Mouse (Mus musculus) MEL (cell line): ENCODE measurements around the gene Gsta4. TPM values are rescaled to one million over a fixed set of nuclear protein-coding genes. Genes with fewer than 3 reads are reported as not detected.
"Not testable (repeated sequence)": the region's sequence is repeated elsewhere in the genome, so short reads cannot be mapped to it uniquely, and the experiment has no call there.

Source experiments
- DNase-seq: peaks from one replicate; pipeline ENCODE4 v3.0.0; 2011; ENCODE audit warnings: low read depth, low spot score
- H3K27ac ChIP-seq: 2 replicates; pipeline ENCODE4 v1.5.1; 2012; ENCODE audit warnings: low read depth, mild to moderate bottlenecking, control low read depth, low read length, moderate library complexity; ENCODE audit not compliant: control insufficient read depth
- H3K27me3 ChIP-seq, 2 experiments: fragments of 150-350 bp in 1 of 2; sonication (generic) in 1 of 2; 2 replicates each; pipeline ENCODE4 v1.6.1; 2012; ENCODE audit warnings: low read length in 2 of 2, mild to moderate bottlenecking in 2 of 2, improper control_type of control experiment in 1 of 2, moderate library complexity in 1 of 2; ENCODE audit not compliant: insufficient read depth in 2 of 2, control insufficient read depth in 1 of 2
- H3K36me3 ChIP-seq, 2 experiments: 2 replicates each; pipeline ENCODE4 v1.6.1; 2012 to 2014; ENCODE audit warnings: low read length in 2 of 2, improper control_type of control experiment in 1 of 2, inconsistent platforms in 1 of 2, mild to moderate bottlenecking in 1 of 2; ENCODE audit not compliant: insufficient read depth in 2 of 2, control insufficient read depth in 1 of 2
- H3K4me1 ChIP-seq, 2 experiments: fragments of 150-350 bp in 1 of 2; sonication (generic) in 1 of 2; 2 replicates each; pipeline ENCODE4 v1.6.1; 2012; ENCODE audit warnings: low read length in 2 of 2, improper control_type of control experiment in 1 of 2, mild to moderate bottlenecking in 1 of 2; ENCODE audit not compliant: insufficient read depth in 2 of 2, control insufficient read depth in 1 of 2
- H3K4me3 ChIP-seq, 2 experiments: fragments of 150-350 bp in 1 of 2; sonication (generic) in 1 of 2; 2 replicates each; pipeline ENCODE4 v1.5.1; 2012; ENCODE audit warnings: low read depth in 2 of 2, low read length in 2 of 2, mild to moderate bottlenecking in 2 of 2, moderate library complexity in 2 of 2, control low read depth in 1 of 2, improper control_type of control experiment in 1 of 2; ENCODE audit not compliant: control insufficient read depth in 1 of 2, insufficient read depth in 1 of 2
- H3K79me2 ChIP-seq: 2 replicates; pipeline ENCODE4 v1.6.1; 2012; ENCODE audit warnings: mild to moderate bottlenecking, low read length, moderate library complexity; ENCODE audit not compliant: control insufficient read depth, poor library complexity, insufficient read depth
- H3K9ac ChIP-seq: 2 replicates; pipeline ENCODE4 v1.6.1; 2012; ENCODE audit warnings: low read depth, mild to moderate bottlenecking, control low read depth, low read length, moderate library complexity; ENCODE audit not compliant: control insufficient read depth, poor library complexity, severe bottlenecking
- H3K9me3 ChIP-seq: fragments of 150-350 bp; sonication (generic); replicated peaks from 2 replicates; pipeline ENCODE4 v1.6.1; 2012; ENCODE audit warnings: mild to moderate bottlenecking, low read length, improper control_type of control experiment, moderate library complexity; ENCODE audit not compliant: insufficient read depth
- BHLHE40 ChIP-seq: IDR thresholded peaks from 2 replicates; pipeline ENCODE4 v1.6.1; 2012; ENCODE audit warnings: low read depth, mild to moderate bottlenecking, inconsistent platforms, low read length, improper control_type of control experiment, borderline replicate concordance
- CHD2 ChIP-seq: IDR thresholded peaks from 2 replicates; pipeline ENCODE4 v1.6.1; 2011; ENCODE audit warnings: low read length, improper control_type of control experiment
- CTCF ChIP-seq, 3 experiments: IDR thresholded peaks in 2 of 3; conservative IDR thresholded peaks in 1 of 3; 2 replicates each; pipeline ENCODE4 v1.5.1; 2011 to 2012; ENCODE audit warnings: low read length in 3 of 3, low read depth in 2 of 3, mild to moderate bottlenecking in 2 of 3, improper control_type of control experiment in 1 of 3, inconsistent platforms in 1 of 3, mixed read lengths in 1 of 3, moderate library complexity in 1 of 3; ENCODE audit not compliant: control insufficient read depth in 1 of 3, insufficient read depth in 1 of 3, poor library complexity in 1 of 3, severe bottlenecking in 1 of 3
- E2F4 ChIP-seq: IDR thresholded peaks from 2 replicates; pipeline ENCODE4 v1.6.1; 2011; ENCODE audit warnings: low read depth, low read length, improper control_type of control experiment, borderline replicate concordance
- GATA1 ChIP-seq: IDR thresholded peaks from 2 replicates; pipeline ENCODE4 v1.6.1; 2011; ENCODE audit warnings: low read depth, low read length, improper control_type of control experiment
- HCFC1 ChIP-seq: IDR thresholded peaks from 2 replicates; pipeline ENCODE4 v1.6.1; 2012; ENCODE audit warnings: low read depth, mild to moderate bottlenecking, inconsistent platforms, low read length, improper control_type of control experiment, moderate library complexity
- MAX ChIP-seq: IDR thresholded peaks from 2 replicates; pipeline ENCODE4 v1.6.1; 2011; ENCODE audit warnings: low read length, improper control_type of control experiment
- MEF2A ChIP-seq: IDR thresholded peaks from 2 replicates; pipeline ENCODE4 v1.6.1; 2014; ENCODE audit warnings: low read depth, mild to moderate bottlenecking, inconsistent platforms, low read length, improper control_type of control experiment; ENCODE audit not compliant: poor library complexity, insufficient replicate concordance, severe bottlenecking; ENCODE audit errors: extremely low read depth
- MXI1 ChIP-seq: IDR thresholded peaks from 2 replicates; pipeline ENCODE4 v1.6.1; 2011; ENCODE audit warnings: mild to moderate bottlenecking, low read depth, low read length, improper control_type of control experiment
- MYB ChIP-seq: IDR thresholded peaks from 2 replicates; pipeline ENCODE4 v1.6.1; 2011; ENCODE audit warnings: mild to moderate bottlenecking, low read depth, low read length, improper control_type of control experiment
- MYC ChIP-seq: IDR thresholded peaks from 2 replicates; pipeline ENCODE4 v1.6.1; 2011; ENCODE audit warnings: low read depth, mild to moderate bottlenecking, low read length, improper control_type of control experiment, moderate library complexity
- NRF1 ChIP-seq: IDR thresholded peaks from 2 replicates; pipeline ENCODE4 v1.6.1; 2014; ENCODE audit warnings: low read depth, mild to moderate bottlenecking, inconsistent platforms, low read length, improper control_type of control experiment, moderate library complexity; ENCODE audit not compliant: poor library complexity, insufficient read depth, severe bottlenecking
- RAD21 ChIP-seq: IDR thresholded peaks from 2 replicates; pipeline ENCODE4 v1.6.1; 2011; ENCODE audit warnings: mild to moderate bottlenecking, low read depth, low read length, improper control_type of control experiment
- TAL1 ChIP-seq: IDR thresholded peaks from 2 replicates; pipeline ENCODE4 v1.6.1; 2012; ENCODE audit warnings: mild to moderate bottlenecking, inconsistent platforms, low read length, moderate library complexity, mixed read lengths
- UBTF ChIP-seq: IDR thresholded peaks from 2 replicates; pipeline ENCODE4 v1.6.1; 2012; ENCODE audit warnings: low read depth, mild to moderate bottlenecking, inconsistent platforms, low read length, improper control_type of control experiment, moderate library complexity, borderline replicate concordance; ENCODE audit not compliant: insufficient read depth
- ZC3H11A ChIP-seq: IDR thresholded peaks from 2 replicates; pipeline ENCODE4 v1.6.1; 2012; ENCODE audit warnings: low read depth, mild to moderate bottlenecking, inconsistent platforms, low read length, improper control_type of control experiment
- ZNF384 ChIP-seq: IDR thresholded peaks from 2 replicates; pipeline ENCODE4 v1.6.1; 2012; ENCODE audit warnings: low read depth, mild to moderate bottlenecking, inconsistent platforms, low read length, improper control_type of control experiment
- polyA plus RNA-seq, 2 experiments: library from polyadenylated mRNA; stranded (reverse) in 1 of 2; unstranded in 1 of 2; fragments of >175 nt in 1 of 2; fragments of >200 nt in 1 of 2; gene quantifications; 2 replicates each; pipeline versions ENCODE4 v1.2.1 to v1.2.4; 2012; ENCODE audit warnings: low replicate concordance in 2 of 2, low read depth in 1 of 2; ENCODE audit not compliant: insufficient read length in 2 of 2, insufficient read depth in 1 of 2, missing spikeins in 1 of 2
- total RNA-seq: library from RNA; depleted of rRNA; stranded (reverse); fragments of 300-350 nt; gene quantifications from 2 replicates; pipeline ENCODE4 v1.2.3, GENCODE M21; 2012

Gsta4 gene
- total and polyA plus RNA-seq, 3 experiments = 5.0 to 9.8 TPM; not detected in 1

DNA sequence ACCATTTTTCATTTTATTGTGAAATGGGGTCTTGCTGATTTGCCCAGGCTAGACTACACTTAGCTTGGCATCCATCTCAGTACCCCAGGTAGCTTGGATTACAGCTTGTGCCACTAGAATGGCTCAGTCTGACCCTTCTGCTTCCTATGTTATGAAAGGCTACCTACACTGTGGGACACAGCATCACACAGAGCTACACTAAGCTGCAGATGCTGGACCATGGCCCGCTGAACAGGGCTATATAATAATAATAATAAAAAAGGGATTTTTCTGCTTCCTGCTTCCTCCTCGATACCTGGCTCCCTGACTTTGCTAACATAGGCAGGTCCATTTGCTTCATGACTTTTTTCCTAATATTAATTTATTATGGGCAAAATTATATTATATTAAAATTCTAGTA is 41.8 kb downstream of the Gsta4 start:
- H3K27me3 ChIP-seq = no peaks in the 10 kb centered on the region
- peaks cover 0 to 2% of the 10 kb centered on the region in 2 experiments; a peak in 1 of 4 replicates for H3K36me3 ChIP-seq
- DNase-seq = no peak
- no peaks in the 10 kb centered on the region for H3K9me3 ChIP-seq
- H3K79me2 ChIP-seq = no peaks in the 10 kb centered on the region
- H3K4me1 ChIP-seq = no peaks in the 10 kb centered on the region
- H3K4me3 ChIP-seq = no peak overlapping the region
- no peak overlapping the region for H3K27ac ChIP-seq
- no peak for TF ChIP-seq NRF1
- TF ChIP-seq RAD21 = no peak
- TF ChIP-seq GATA1 = no peak
- TF ChIP-seq MXI1 = no peak
- TF ChIP-seq MEF2A = no peak
- TF ChIP-seq HCFC1 = no peak
- TF ChIP-seq MYC = no peak
- no peak for TF ChIP-seq MYB
- TF ChIP-seq TAL1 = no peak
- no peak for TF ChIP-seq UBTF
- TF ChIP-seq E2F4 = no peak
- H3K9ac ChIP-seq = no peak overlapping the region

DNA sequence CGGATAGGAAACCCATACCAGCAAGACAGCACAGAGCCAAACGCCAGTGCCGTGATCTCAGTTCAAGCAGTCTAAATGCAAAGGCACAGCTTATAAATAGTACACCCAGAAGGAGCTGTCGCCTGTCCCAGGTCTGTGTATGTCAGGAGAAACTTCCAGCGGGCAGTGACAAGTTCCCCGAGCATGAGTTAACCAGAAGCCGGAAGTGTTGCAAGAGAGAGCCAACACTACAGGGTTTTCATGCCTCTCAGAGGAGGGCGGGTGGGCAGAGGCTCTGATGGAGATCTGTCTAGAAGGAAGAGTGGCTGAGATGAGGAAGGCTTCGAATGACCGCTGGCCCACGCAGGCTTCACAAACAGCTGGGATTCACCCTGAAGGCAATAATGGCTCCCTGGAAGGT is 42.7 kb downstream of the Gsta4 start:
- H3K36me3 ChIP-seq = peaks cover 0 to 2% of the 10 kb centered on the region in 2 experiments; a peak in 1 of 4 replicates
- no peak overlapping the region for H3K27ac ChIP-seq
- H3K9me3 ChIP-seq = no peaks in the 10 kb centered on the region
- H3K4me1 ChIP-seq = no peaks in the 10 kb centered on the region
- H3K4me3 ChIP-seq = no peak overlapping the region
- no peaks in the 10 kb centered on the region for H3K79me2 ChIP-seq
- TF ChIP-seq BHLHE40 (no peak), CTCF (IDR thresholded peaks at IDR 0.05 in 2 of 3, conservative IDR thresholded peaks at IDR 0.05 in 1 of 3; ENCODE audit: control insufficient read depth in 1 of 3, insufficient read depth in 1 of 3, low read depth in 2 of 3, low read length in 3 of 3, poor library complexity in 1 of 3, severe bottlenecking in 1 of 3) (no peak), TAL1 (no peak), ZC3H11A (no peak), ZNF384 (no peak), CHD2 (no peak)
- no peak overlapping the region for H3K9ac ChIP-seq
- no peaks in the 10 kb centered on the region for H3K27me3 ChIP-seq
- no peak for DNase-seq

DNA sequence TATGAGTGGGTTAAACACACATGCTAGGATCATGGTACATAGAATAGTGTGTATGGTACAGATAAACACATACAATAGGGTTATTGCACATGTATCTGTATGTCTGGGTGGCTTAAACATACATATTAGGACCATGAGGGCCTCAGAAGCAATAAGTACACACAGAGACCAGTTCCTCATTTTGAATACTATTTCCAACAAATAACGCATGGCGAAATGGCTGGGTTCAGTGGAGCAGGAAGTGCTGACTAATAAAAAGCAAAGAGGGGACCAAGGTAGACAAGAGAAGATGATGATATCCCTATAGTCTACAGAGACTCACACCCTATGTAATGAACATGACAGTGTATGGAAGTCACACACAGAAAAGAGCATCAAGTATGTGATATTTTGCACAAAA is 45.5 kb downstream of the Gsta4 start:
- Histone ChIP-seq H3K9me3 (no peaks in the 10 kb centered on the region), H3K79me2 (no peaks in the 10 kb centered on the region)
- DNase-seq = peak; percentile 52

DNA sequence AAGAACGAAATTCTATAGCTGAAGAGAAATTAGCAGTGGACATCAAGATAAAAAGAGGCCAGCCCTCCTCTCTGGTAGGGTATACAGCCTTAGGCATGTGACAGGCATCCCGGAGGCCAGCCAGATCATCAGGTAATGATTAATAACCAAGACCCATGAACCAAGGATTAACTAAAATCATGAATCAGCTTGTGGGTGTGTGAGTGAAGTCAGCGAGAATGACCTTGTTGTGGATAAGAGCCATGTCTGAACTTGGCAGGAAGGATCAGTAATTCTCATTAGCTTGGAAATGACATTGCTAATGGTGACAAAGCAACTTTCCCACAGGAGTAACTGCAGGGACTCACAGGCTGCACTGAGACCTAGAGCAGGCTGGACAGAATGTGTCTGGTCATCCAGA is 47.1 kb downstream of the Gsta4 start:
- H3K27me3 ChIP-seq, H3K9me3 ChIP-seq, H3K27ac ChIP-seq, H3K36me3 ChIP-seq, H3K4me1 ChIP-seq, DNase-seq, H3K9ac ChIP-seq, H3K79me2 ChIP-seq, H3K4me3 ChIP-seq: not testable (repeated sequence)

More for the DNA sequence above, 45.5 kb downstream of the Gsta4 start:
- Histone ChIP-seq H3K4me1 (no peaks in the 10 kb centered on the region), H3K4me3 (no peak overlapping the region), H3K27me3 (no peaks in the 10 kb centered on the region), H3K36me3 (peaks cover 0 to 2% of the 10 kb centered on the region in 2 experiments; a peak in 1 of 4 replicates), H3K27ac (no peak overlapping the region), H3K9ac (no peak overlapping the region)
- TF ChIP-seq MYC (0 out of 2 replicates have a peak, but pooled peaks have one; percentile 33), MAX (peak; percentile 9; the same call in 1 of the 2 replicates), HCFC1 (no peak)

DNA sequence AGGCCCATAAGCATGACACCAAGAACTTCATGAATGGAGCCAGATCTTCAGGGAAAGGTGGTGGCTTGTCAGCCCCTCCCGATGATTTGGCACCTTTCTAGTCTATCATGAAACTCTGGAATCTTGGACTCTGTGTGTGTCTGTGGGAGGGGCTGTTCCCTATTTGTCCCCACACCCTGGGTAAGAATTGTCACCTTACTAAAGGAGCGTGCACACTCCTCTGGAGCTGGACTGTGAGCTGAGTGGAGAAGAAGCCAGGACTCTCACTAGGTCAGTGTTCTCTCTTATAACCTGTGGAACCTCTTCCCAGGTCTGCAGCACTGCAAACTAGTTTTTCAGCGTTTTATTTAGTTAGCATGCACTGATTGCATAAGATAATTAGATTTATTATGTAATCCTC is 47.9 kb downstream of the Gsta4 start, which contains the start of gene Gsta1:
Gene Gsta1 (plus strand): TSS at position 196 of the 400 bp plus-strand sequence.
- not testable (repeated sequence) for H3K9me3 ChIP-seq, H3K36me3 ChIP-seq, H3K4me3 ChIP-seq, H3K27me3 ChIP-seq, H3K27ac ChIP-seq, H3K9ac ChIP-seq, H3K4me1 ChIP-seq, DNase-seq, H3K79me2 ChIP-seq
